ENCODE assay signal across 8 mouse cellular contexts in genomic region chr6:108661890-108662289, GRCm38 (mm10). TPM values are rescaled to one million over a fixed set of nuclear protein-coding genes. Genes with fewer than 3 reads are reported as not detected.
A peak's percentile ranks its signal among the peaks of the same experiment; 100 is the strongest.
DNase-seq lines count a peak whose midpoint lies in the region; ATAC-seq and TF ChIP-seq lines count a peak whose summit lies in the region.

No protein-coding gene starts in this region.

- peak overlapping the region; percentile 95 for H3K4me2 ChIP-seq in embryonic facial prominence, embryonic 15.5 days (replicated peaks)
- peak overlapping the region; percentile 63 for H3K4me2 ChIP-seq in intestine, embryonic 14.5 days (ENCODE audit: low read length)
- peak overlapping the region; percentile 99; the same call in 1 of the 2 replicates for H3K4me2 ChIP-seq in neural tube, embryonic 14.5 days (ENCODE audit: low read depth, low read length)

- ATAC-seq in embryonic facial prominence, embryonic 15.5 days (ENCODE audit: insufficient number of reproducible peaks, low FRiP score, low TSS enrichment, low read depth): no peak
- no peak for ATAC-seq in intestine, embryonic 14.5 days (replicated peaks; ENCODE audit: low FRiP score, low TSS enrichment, low read depth)
- ATAC-seq in neural tube, embryonic 14.5 days (ENCODE audit: low read depth): no peak
- no peak for ATAC-seq in erythroblast, adult 5-6 weeks (replicated peaks; ENCODE audit: low FRiP score, poor library complexity, severe bottlenecking)

- peak overlapping the region; percentile 95 for H3K9ac ChIP-seq in liver, adult 2 months (ENCODE audit: low read depth, low read length)
- no peak overlapping the region for H3K9ac ChIP-seq in embryonic facial prominence, embryonic 15.5 days
- 0 out of 2 replicates have a peak overlapping the region, but pooled peaks have one; percentile 7 for H3K9ac ChIP-seq in intestine, embryonic 14.5 days (ENCODE audit: low read length)
- H3K9ac ChIP-seq in neural tube, embryonic 14.5 days (replicated peaks; ENCODE audit: low read depth, low read length): no peak overlapping the region

- H3K36me3 ChIP-seq in liver, adult 2 months (ENCODE audit: control insufficient read depth, insufficient read depth, low read length): peaks cover 32% of the 10 kb centered on the region
- peaks cover 11% of the 10 kb centered on the region; the same call in 1 of the 2 replicates for H3K36me3 ChIP-seq in embryonic facial prominence, embryonic 15.5 days
- peaks cover 19% of the 10 kb centered on the region for H3K36me3 ChIP-seq in intestine, embryonic 14.5 days (ENCODE audit: control insufficient read depth, insufficient read depth, low read length)
- H3K36me3 ChIP-seq in neural tube, embryonic 14.5 days (ENCODE audit: control insufficient read depth, insufficient read depth, low read length): no peaks in the 10 kb centered on the region

- H3K79me2 ChIP-seq in liver, adult 2 months (ENCODE audit: control insufficient read depth, insufficient read depth, low read length): no peaks in the 10 kb centered on the region; the same call in 1 of the 2 replicates

- no peaks in the 10 kb centered on the region for H3K9me3 ChIP-seq in embryonic facial prominence, embryonic 15.5 days (replicated peaks)
- no peaks in the 10 kb centered on the region for H3K9me3 ChIP-seq in intestine, embryonic 14.5 days (ENCODE audit: control insufficient read depth, low read length)
- no peaks in the 10 kb centered on the region for H3K9me3 ChIP-seq in neural tube, embryonic 14.5 days (ENCODE audit: control insufficient read depth, low read length)

- no peak for TF ChIP-seq CTCF in liver, adult 2 months (IDR thresholded peaks at IDR 0.05; ENCODE audit: low read depth, low read length)

- no peak for DNase-seq in liver, adult 2 months (ENCODE audit: extremely low read depth, low read depth, low spot score)
- DNase-seq in liver: no peak
- no peak for DNase-seq in intestine, embryonic 14.5 days (ENCODE audit: low spot score)
- no peak for DNase-seq in frontal cortex, postnatal 10 days (ENCODE audit: low spot score in 2 of 2)
- DNase-seq in spleen, postnatal 14 days (ENCODE audit: low spot score in 2 of 2): no peak

- H3K4me1 ChIP-seq in liver, adult 2 months (ENCODE audit: control insufficient read depth, insufficient read depth, low read length): peaks cover 15% of the 10 kb centered on the region
- peaks cover 47% of the 10 kb centered on the region for H3K4me1 ChIP-seq in embryonic facial prominence, embryonic 15.5 days
- H3K4me1 ChIP-seq in intestine, embryonic 14.5 days (replicated peaks; ENCODE audit: control insufficient read depth, insufficient read depth, low read length): peaks cover 29% of the 10 kb centered on the region
- peaks cover 5% of the 10 kb centered on the region; the same call in 1 of the 2 replicates for H3K4me1 ChIP-seq in neural tube, embryonic 14.5 days (ENCODE audit: control insufficient read depth, insufficient read depth, low read length)

- peak overlapping the region; percentile 76 for H3K4me3 ChIP-seq in liver, adult 2 months (ENCODE audit: insufficient read depth, low read depth, low read length)
- H3K4me3 ChIP-seq in embryonic facial prominence, embryonic 15.5 days (replicated peaks): peak overlapping the region; percentile 58
- H3K4me3 ChIP-seq in intestine, embryonic 14.5 days (ENCODE audit: low read depth, low read length): peak overlapping the region; percentile 61
- H3K4me3 ChIP-seq in neural tube, embryonic 14.5 days (ENCODE audit: low read depth, low read length): peak overlapping the region; percentile 8; the same call in 1 of the 2 replicates

- no peak for TF ChIP-seq POLR2A in liver, adult 2 months (IDR thresholded peaks at IDR 0.05; ENCODE audit: extremely low read depth, insufficient read depth, low read length)

- H3K27me3 ChIP-seq in liver, adult 2 months (ENCODE audit: control insufficient read depth, insufficient read depth, low read length): no peaks in the 10 kb centered on the region
- H3K27me3 ChIP-seq in embryonic facial prominence, embryonic 15.5 days: peaks cover 4% of the 10 kb centered on the region; the same call in 1 of the 2 replicates
- H3K27me3 ChIP-seq in intestine, embryonic 14.5 days (replicated peaks; ENCODE audit: control insufficient read depth, insufficient read depth, low read length): no peaks in the 10 kb centered on the region
- H3K27me3 ChIP-seq in neural tube, embryonic 14.5 days (ENCODE audit: control insufficient read depth, insufficient read depth, low read length): no peaks in the 10 kb centered on the region

- peak overlapping the region; percentile 98 for H3K27ac ChIP-seq in liver, adult 2 months (replicated peaks; ENCODE audit: insufficient read depth, low read depth, low read length)
- no peak overlapping the region for H3K27ac ChIP-seq in embryonic facial prominence, embryonic 15.5 days (replicated peaks)
- no peak overlapping the region for H3K27ac ChIP-seq in intestine, embryonic 14.5 days (ENCODE audit: low read depth)
- H3K27ac ChIP-seq in neural tube, embryonic 14.5 days (ENCODE audit: low read depth, low read length): no peak overlapping the region

- 12% methylated on average over 6 of the region's 6 CpGs for WGBS in liver, adult 2 months
- WGBS in embryonic facial prominence, embryonic 15.5 days: 34% methylated on average over 6 of the region's 6 CpGs
- 51% methylated on average over 6 of the region's 6 CpGs for WGBS in intestine, embryonic 14.5 days
- 52% methylated on average over 6 of the region's 6 CpGs for WGBS in neural tube, embryonic 14.5 days

RNA-seq across cellular contexts. Expression of gene Bhlhe40, which starts 1.5 kb away (rescaled TPM):
- 33.0 and 35.0 TPM in 2 replicates for total RNA-seq in liver, adult 2 months (2014; rRNA removed)
- 16.4 and 17.4 TPM in 2 replicates for polyA plus RNA-seq in liver, adult 2 months (2012; rRNA removed)
- 23.4 and 27.4 TPM in 2 replicates for polyA plus RNA-seq in embryonic facial prominence, embryonic 15.5 days (2015; fragmentation: Nextera tagmentation; extraction: Ambion mirVana)
- 21.8 and 23.6 TPM in 2 replicates for polyA plus RNA-seq in intestine, embryonic 14.5 days (2014; fragmentation: Nextera tagmentation; extraction: Ambion mirVana)
- polyA plus RNA-seq in neural tube, embryonic 14.5 days (2014; fragmentation: Nextera tagmentation; extraction: Ambion mirVana): 4.0 and 4.4 TPM in 2 replicates
- 3.3 and 8.6 TPM in 2 replicates for total RNA-seq in erythroblast, adult 5-6 weeks (2015; ENCODE audit: low replicate concordance)
- total RNA-seq in erythroblast, adult 5-6 weeks (2017; ENCODE audit: low replicate concordance): 2.9 and 11.7 TPM in 2 replicates

Comparison
In these comparisons a context has a peak if more than half of its experiments do, and no peak if none do; other contexts are left out.
1. H3K4me3 ChIP-seq: peak in every context shown above with its lines; median percentile 76 in liver, adult 2 months; 61 in intestine, embryonic 14.5 days; 58 in embryonic facial prominence, embryonic 15.5 days; 8 in neural tube, embryonic 14.5 days.
2. H3K9ac ChIP-seq: peak in liver, adult 2 months (single experiment) and intestine, embryonic 14.5 days (single experiment); none in embryonic facial prominence, embryonic 15.5 days (single experiment) and neural tube, embryonic 14.5 days (single experiment).
3. Peak in every context shown above with its lines, with median percentiles within 50 percentile points of each other: H3K4me2 ChIP-seq.